In the genomic region with DNA sequence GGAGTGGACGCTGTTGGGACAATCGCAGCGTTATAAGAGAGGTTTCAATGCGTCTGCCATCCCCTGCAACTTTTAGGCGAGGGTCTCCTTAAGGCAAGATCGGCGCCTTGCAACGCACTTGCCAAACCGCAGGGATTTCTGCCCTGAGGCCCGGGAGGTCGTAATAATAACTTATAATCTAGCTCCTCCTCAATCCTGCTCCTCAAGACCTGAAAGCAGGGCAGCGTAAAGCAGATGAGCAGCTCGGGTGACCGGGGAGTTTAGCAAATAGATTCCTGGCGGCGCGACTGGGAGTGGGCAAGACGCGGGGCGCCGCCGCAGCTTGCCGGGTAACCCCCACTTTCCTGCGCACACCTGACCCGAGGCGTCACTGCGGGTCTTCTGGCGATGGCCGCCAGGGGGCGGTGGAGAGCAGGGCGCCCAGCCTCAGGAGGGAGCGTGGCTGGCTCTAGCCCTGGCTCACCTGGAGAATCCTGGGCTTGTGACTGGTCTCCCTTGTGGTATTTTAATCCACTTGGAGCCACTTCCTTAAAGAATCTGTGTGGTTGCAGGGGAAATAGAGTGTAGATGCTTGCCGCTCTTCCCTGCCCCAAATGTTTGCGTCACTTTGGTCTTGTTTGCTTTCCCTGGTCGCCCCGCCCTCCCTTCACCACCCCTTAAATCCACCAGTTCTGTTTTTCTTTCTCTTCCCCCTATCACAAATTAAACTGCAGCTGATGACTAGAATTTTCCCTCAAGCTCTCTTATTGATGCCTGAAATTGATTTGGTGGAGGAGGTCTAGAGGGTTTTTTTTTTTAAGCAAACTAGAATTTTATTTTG, we compare ENCODE assay signal across 8 mouse cellular contexts. TPM values are rescaled to one million over a fixed set of nuclear protein-coding genes. Genes with fewer than 3 reads are reported as not detected.
DNase-seq lines count a peak whose midpoint lies in the region; ATAC-seq and TF ChIP-seq lines count a peak whose summit lies in the region.

No protein-coding gene starts in this region.

- H3K4me2 ChIP-seq in forebrain, embryonic 14.5 days (ENCODE audit: low read length): peak overlapping the region; percentile 97
- peak overlapping the region; percentile 81 for H3K4me2 ChIP-seq in heart, postnatal 0 days (ENCODE audit: low read depth, low read length)
- peak overlapping the region; percentile 73 for H3K4me2 ChIP-seq in liver, embryonic 16.5 days (ENCODE audit: low read depth, low read length)
- peak overlapping the region; percentile 85 for H3K4me2 ChIP-seq in neural tube, embryonic 13.5 days

- no peaks in the 10 kb centered on the region for H3K36me3 ChIP-seq in E14TG2a.4 (ENCODE audit: insufficient read depth, low read length)
- H3K36me3 ChIP-seq in forebrain, embryonic 14.5 days (ENCODE audit: control insufficient read depth, insufficient read depth, low read length): no peaks in the 10 kb centered on the region
- no peaks in the 10 kb centered on the region for H3K36me3 ChIP-seq in heart, postnatal 0 days (replicated peaks; ENCODE audit: control insufficient read depth, insufficient read depth, low read length)
- no peaks in the 10 kb centered on the region for H3K36me3 ChIP-seq in liver, embryonic 16.5 days (ENCODE audit: control insufficient read depth, insufficient read depth)
- H3K36me3 ChIP-seq in neural tube, embryonic 13.5 days: no peaks in the 10 kb centered on the region

- H3K27ac ChIP-seq in forebrain, embryonic 14.5 days (ENCODE audit: low read depth, low read length): no peak overlapping the region
- no peak overlapping the region for H3K27ac ChIP-seq in heart, postnatal 0 days (ENCODE audit: low read depth)
- H3K27ac ChIP-seq in liver, embryonic 16.5 days (ENCODE audit: low read length): no peak overlapping the region
- H3K27ac ChIP-seq in neural tube, embryonic 13.5 days (replicated peaks): no peak overlapping the region

- TF ChIP-seq CTCF in E14TG2a.4 (conservative IDR thresholded peaks at IDR 0.05; ENCODE audit: low read length): peak; percentile 50
- peak; percentile 94 for TF ChIP-seq CTCF in heart, postnatal 0 days (IDR thresholded peaks at IDR 0.05; ENCODE audit: low read depth)

- ATAC-seq in forebrain, embryonic 14.5 days: peak; percentile 91
- peak; percentile 79 for ATAC-seq in heart, postnatal 0 days (ENCODE audit: insufficient read depth, low read depth)
- peak; percentile 76 for ATAC-seq in liver, embryonic 16.5 days (ENCODE audit: low read depth)
- peak; percentile 91 for ATAC-seq in neural tube, embryonic 13.5 days (ENCODE audit: low read depth)

- DNase-seq in cerebellum, adult 11 months: peak; percentile 8
- peak; percentile 71 for DNase-seq in forebrain, embryonic 14.5 days (ENCODE audit: low spot score)
- peak; percentile 33 for DNase-seq in heart, postnatal 0 days (ENCODE audit: low spot score)
- DNase-seq in kidney, postnatal 25 days: peak; percentile 64 to 68
- peak; percentile 59 for DNase-seq in thymus, postnatal 14 days

- peaks cover 19% of the 10 kb centered on the region for H3K4me1 ChIP-seq in E14TG2a.4 (replicated peaks; ENCODE audit: low read depth, low read length)
- H3K4me1 ChIP-seq in forebrain, embryonic 14.5 days (ENCODE audit: control insufficient read depth, insufficient read depth, low read length): peaks cover 7% of the 10 kb centered on the region
- H3K4me1 ChIP-seq in heart, postnatal 0 days (ENCODE audit: control insufficient read depth, insufficient read depth): 0 out of 2 replicates have a peak, but pooled peaks cover 7% of the 10 kb centered on the region
- H3K4me1 ChIP-seq in liver, embryonic 16.5 days (ENCODE audit: control insufficient read depth, low read depth, low read length): no peaks in the 10 kb centered on the region
- peaks cover 15% of the 10 kb centered on the region for H3K4me1 ChIP-seq in neural tube, embryonic 13.5 days (replicated peaks)

- no peak for TF ChIP-seq EP300 in heart, postnatal 0 days (IDR thresholded peaks at IDR 0.05; ENCODE audit: low read depth)

- WGBS in forebrain, embryonic 14.5 days: 3% methylated on average over 36 of the region's 36 CpGs
- 3% methylated on average over 36 of the region's 36 CpGs for WGBS in heart, postnatal 0 days
- WGBS in liver, embryonic 16.5 days (ENCODE audit: insufficient replicate concordance): 3% methylated on average over 36 of the region's 36 CpGs
- 4% methylated on average over 36 of the region's 36 CpGs for WGBS in neural tube, embryonic 13.5 days

- peaks cover 26% of the 10 kb centered on the region for H3K27me3 ChIP-seq in E14TG2a.4 (ENCODE audit: insufficient read depth, low read length)
- H3K27me3 ChIP-seq in forebrain, embryonic 14.5 days (replicated peaks; ENCODE audit: control insufficient read depth, insufficient read depth, low read length): 0 out of 2 replicates have a peak, but pooled peaks cover 3% of the 10 kb centered on the region
- H3K27me3 ChIP-seq in heart, postnatal 0 days (ENCODE audit: control insufficient read depth, insufficient read depth, low read length): no peaks in the 10 kb centered on the region
- peaks cover 23% of the 10 kb centered on the region for H3K27me3 ChIP-seq in liver, embryonic 16.5 days (ENCODE audit: control insufficient read depth, insufficient read depth, low read depth, low read length)
- peaks cover 20% of the 10 kb centered on the region for H3K27me3 ChIP-seq in neural tube, embryonic 13.5 days

- peak overlapping the region; percentile 87 for H3K4me3 ChIP-seq in E14TG2a.4 (replicated peaks; ENCODE audit: low read length)
- peak overlapping the region; percentile 55 for H3K4me3 ChIP-seq in forebrain, embryonic 14.5 days (ENCODE audit: low read depth, low read length)
- peak overlapping the region; percentile 63 for H3K4me3 ChIP-seq in heart, postnatal 0 days (ENCODE audit: low read depth, low read length)
- peak overlapping the region; percentile 57 for H3K4me3 ChIP-seq in liver, embryonic 16.5 days (ENCODE audit: low read depth, low read length)
- H3K4me3 ChIP-seq in neural tube, embryonic 13.5 days: peak overlapping the region; percentile 65

- no peaks in the 10 kb centered on the region for H3K9me3 ChIP-seq in E14TG2a.4 (ENCODE audit: low read length)
- no peaks in the 10 kb centered on the region for H3K9me3 ChIP-seq in forebrain, embryonic 14.5 days (replicated peaks; ENCODE audit: control insufficient read depth, low read length)
- no peaks in the 10 kb centered on the region for H3K9me3 ChIP-seq in heart, postnatal 0 days (replicated peaks; ENCODE audit: control insufficient read depth, low read length)
- no peaks in the 10 kb centered on the region for H3K9me3 ChIP-seq in liver, embryonic 16.5 days (replicated peaks; ENCODE audit: control insufficient read depth, low read length)
- H3K9me3 ChIP-seq in neural tube, embryonic 13.5 days: no peaks in the 10 kb centered on the region

- H3K9ac ChIP-seq in forebrain, embryonic 14.5 days (ENCODE audit: low read length): peak overlapping the region; percentile 71
- peak overlapping the region; percentile 36; the same call in 1 of the 2 replicates for H3K9ac ChIP-seq in heart, postnatal 0 days (replicated peaks; ENCODE audit: low read depth, low read length)
- H3K9ac ChIP-seq in liver, embryonic 16.5 days (ENCODE audit: low read depth, low read length): peak overlapping the region; percentile 7; the same call in 1 of the 2 replicates
- H3K9ac ChIP-seq in neural tube, embryonic 13.5 days: peak overlapping the region; percentile 75

RNA-seq across cellular contexts. Expression of a gene that starts 0.7 kb away (rescaled TPM):
- 4.9 and 6.0 TPM in 2 replicates for polyA plus RNA-seq in forebrain, embryonic 14.5 days (2014; fragmentation: Nextera tagmentation; extraction: Ambion mirVana)
- total RNA-seq in heart, postnatal 0 days (2014; rRNA removed; ENCODE audit: low replicate concordance): 2.3 and 4.6 TPM in 2 replicates
- polyA plus RNA-seq in heart, postnatal 0 days (2015; fragmentation: Nextera tagmentation; extraction: Ambion mirVana): 3.3 and 3.6 TPM in 2 replicates
- polyA plus RNA-seq in liver, embryonic 16.5 days (2015; fragmentation: Nextera tagmentation; extraction: Ambion mirVana): 1.6 and 1.8 TPM in 2 replicates
- polyA plus RNA-seq in neural tube, embryonic 13.5 days (2015; fragmentation: Nextera tagmentation; extraction: Ambion mirVana): 11.8 and 12.1 TPM in 2 replicates

Comparison
In these comparisons a context has a peak if more than half of its experiments do, and no peak if none do; other contexts are left out.
1. DNase-seq: peak in every context shown above with its lines; median percentile 71 in forebrain, embryonic 14.5 days; 66 in kidney, postnatal 25 days; 59 in thymus, postnatal 14 days; 33 in heart, postnatal 0 days; 8 in cerebellum, adult 11 months.
2. H3K9ac ChIP-seq: peak in every context shown above with its lines; median percentile 75 in neural tube, embryonic 13.5 days; 71 in forebrain, embryonic 14.5 days; 36 in heart, postnatal 0 days; 7 in liver, embryonic 16.5 days.